8 mouse cellular contexts compared by ENCODE assay signal in the genomic region with DNA sequence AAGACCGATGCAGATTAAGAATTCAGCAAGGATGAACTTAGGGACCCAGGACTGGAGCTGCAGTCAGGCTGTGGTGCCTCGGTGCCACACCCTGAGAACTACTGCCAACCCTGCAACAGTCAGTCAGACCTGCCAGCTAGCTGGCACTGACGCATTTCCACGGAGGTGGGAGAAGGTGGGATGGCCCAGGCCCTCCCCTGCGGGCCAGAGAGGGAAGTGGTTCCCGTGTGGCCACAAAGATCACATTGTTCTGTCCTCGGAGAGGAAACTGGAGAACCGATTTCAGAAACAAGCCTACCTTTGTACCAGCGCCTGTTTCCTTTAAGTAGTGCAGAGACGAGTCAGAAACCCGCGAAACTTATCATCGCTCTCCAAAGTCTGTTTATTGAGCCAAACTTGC. TPM values are rescaled to one million over a fixed set of nuclear protein-coding genes. Genes with fewer than 3 reads are reported as not detected.
A peak's percentile ranks its signal among the peaks of the same experiment; 100 is the strongest.
DNase-seq lines count a peak whose midpoint lies in the region; ATAC-seq lines count a peak whose summit lies in the region.

No protein-coding gene starts in this region.

- no peak for ATAC-seq in kidney, embryonic 14.5 days (ENCODE audit: low FRiP score, low TSS enrichment)
- no peak for ATAC-seq in cerebellum, adult (ENCODE audit: insufficient number of reproducible peaks, low FRiP score, low TSS enrichment)

- no peak overlapping the region; the same call in 1 of the 2 replicates for H3K4me2 ChIP-seq in kidney, embryonic 14.5 days (replicated peaks; ENCODE audit: low read depth, low read length)

- WGBS in kidney, embryonic 14.5 days = 56% methylated on average over 13 of the region's 13 CpGs

- no peak overlapping the region for H3K4me3 ChIP-seq in kidney, embryonic 14.5 days (ENCODE audit: low read length)

- no peaks in the 10 kb centered on the region for H3K27me3 ChIP-seq in kidney, embryonic 14.5 days (ENCODE audit: control insufficient read depth, insufficient read depth, low read length)

- H3K9me3 ChIP-seq in kidney, embryonic 14.5 days (ENCODE audit: control insufficient read depth, low read length) = peaks cover 4% of the 10 kb centered on the region; the same call in 1 of the 2 replicates

- no peak overlapping the region for H3K9ac ChIP-seq in kidney, embryonic 14.5 days (ENCODE audit: low read depth, low read length)

- peak overlapping the region; percentile 25; the same call in 1 of the 2 replicates for H3K27ac ChIP-seq in kidney, embryonic 14.5 days (ENCODE audit: low read depth, low read length)

- DNase-seq in urinary bladder, postnatal 14 days (ENCODE audit: low spot score) = peak; percentile 56
- DNase-seq in urinary bladder, postnatal 10 days (ENCODE audit: low spot score) = no peak
- peak; percentile 71 to 85 for DNase-seq in heart, adult 18-20 months
- peak; percentile 88 for DNase-seq in lung, postnatal 36 days
- no peak for DNase-seq in left cerebral cortex, adult 9 months (ENCODE audit: low spot score in 2 of 2)
- DNase-seq in layer of hippocampus, postnatal 25 days (ENCODE audit: extremely low spot score in 1 of 2, low spot score in 1 of 2) = no peak

- H3K4me1 ChIP-seq in kidney, embryonic 14.5 days (ENCODE audit: control insufficient read depth, insufficient read depth, low read length) = peaks cover 44% of the 10 kb centered on the region

- H3K36me3 ChIP-seq in kidney, embryonic 14.5 days (ENCODE audit: control insufficient read depth, insufficient read depth, low read length) = peaks cover 5% of the 10 kb centered on the region; the same call in 1 of the 2 replicates

RNA-seq across cellular contexts. Expression of a gene that starts 17.3 kb away (rescaled TPM):
- total RNA-seq in heart, adult 18-20 months (2021) = 10 to 100 TPM; 46.5 to 49.3 TPM
- polyA plus RNA-seq in kidney, embryonic 14.5 days (2014; fragmentation: Nextera tagmentation; extraction: Ambion mirVana) = 7.7 and 10.1 TPM in 2 replicates
- total RNA-seq in layer of hippocampus, postnatal 25 days (2021) = 10 to 100 TPM; 10.3 to 10.9 TPM

RNA-seq across cellular contexts. Expression of a gene that starts 39.0 kb away (rescaled TPM):
- total RNA-seq in heart, adult 18-20 months (2021) = 1 to 10 TPM; 5.5 to 8.3 TPM
- 33.7 and 38.6 TPM in 2 replicates for polyA plus RNA-seq in kidney, embryonic 14.5 days (2014; fragmentation: Nextera tagmentation; extraction: Ambion mirVana)
- 10 to 100 TPM; 28.3 to 28.6 TPM for total RNA-seq in layer of hippocampus, postnatal 25 days (2021)

Comparison
In these comparisons a context has a peak if more than half of its experiments do, and no peak if none do; other contexts are left out.
1. DNase-seq: peak in urinary bladder, postnatal 14 days (single experiment), heart, adult 18-20 months (2 of 2) and lung, postnatal 36 days (single experiment); none in urinary bladder, postnatal 10 days (single experiment), left cerebral cortex, adult 9 months (0 of 2) and layer of hippocampus, postnatal 25 days (0 of 2).